Mouse (Mus musculus) kidney, adult 2 months (tissue): Measurements from ENCODE around the gene Morc3. TPM values are rescaled to one million over a fixed set of nuclear protein-coding genes. Genes with fewer than 3 reads are reported as not detected.
"Not testable (repeated sequence)": the region's sequence is repeated elsewhere in the genome, so short reads cannot be mapped to it uniquely, and the experiment has no call there.

Source experiments
- DNase-seq: peaks from one replicate; pipeline ENCODE4 v3.0.0; 2021
- H3K27ac ChIP-seq: fragments of 200-500 bp; 2 replicates; pipeline ENCODE4 v1.5.1; 2012; ENCODE audit warnings: low read depth, low read length, control low read depth, inconsistent platforms; ENCODE audit not compliant: insufficient read depth
- H3K27me3 ChIP-seq: fragments of 200-500 bp; replicated peaks from 2 replicates; pipeline ENCODE4 v1.6.1; 2012; ENCODE audit warnings: mild to moderate bottlenecking, moderate library complexity, low read length, inconsistent platforms; ENCODE audit not compliant: control insufficient read depth, insufficient read depth
- H3K36me3 ChIP-seq: fragments of 200-500 bp; 2 replicates; pipeline ENCODE4 v1.6.1; 2012; ENCODE audit warnings: mild to moderate bottlenecking, moderate library complexity, low read length, inconsistent platforms; ENCODE audit not compliant: control insufficient read depth, insufficient read depth
- H3K4me1 ChIP-seq: fragments of 200-500 bp; 2 replicates; pipeline ENCODE4 v1.6.1; 2011; ENCODE audit warnings: low read length; ENCODE audit not compliant: control insufficient read depth, insufficient read depth
- H3K4me3 ChIP-seq: fragments of 200-500 bp; 2 replicates; pipeline ENCODE4 v1.5.1; 2011; ENCODE audit warnings: mild to moderate bottlenecking, low read depth, low read length, control low read depth; ENCODE audit not compliant: insufficient read depth
- CTCF ChIP-seq: fragments of 200-500 bp; conservative IDR thresholded peaks from 2 replicates; pipeline ENCODE4 v1.5.1; 2011; ENCODE audit warnings: low read depth, mild to moderate bottlenecking, control low read depth, low read length, moderate library complexity, mixed read lengths; ENCODE audit not compliant: insufficient read depth, insufficient read length
- POLR2A ChIP-seq: fragments of 200-500 bp; IDR thresholded peaks from one replicate; pipeline ENCODE4 v1.6.1; 2011; ENCODE audit warnings: low read depth, low read length, control low read depth
- WGBS: fragments of 180-500 bp; shearing (Covaris S2); methylation state at CpG from one replicate; pipeline ENCODE4 v1.1.7; 2018; 5-methylcytosine and 5-hydroxymethylcytosine counted together
- polyA plus RNA-seq: library from polyadenylated mRNA; depleted of rRNA; stranded (reverse); fragments of >200 nt; gene quantifications from 2 replicates; pipeline ENCODE4 v1.2.3, GENCODE M21; 2012

The Morc3 gene
- polyA plus RNA-seq, 1 experiment = 6.4 TPM

DNA sequence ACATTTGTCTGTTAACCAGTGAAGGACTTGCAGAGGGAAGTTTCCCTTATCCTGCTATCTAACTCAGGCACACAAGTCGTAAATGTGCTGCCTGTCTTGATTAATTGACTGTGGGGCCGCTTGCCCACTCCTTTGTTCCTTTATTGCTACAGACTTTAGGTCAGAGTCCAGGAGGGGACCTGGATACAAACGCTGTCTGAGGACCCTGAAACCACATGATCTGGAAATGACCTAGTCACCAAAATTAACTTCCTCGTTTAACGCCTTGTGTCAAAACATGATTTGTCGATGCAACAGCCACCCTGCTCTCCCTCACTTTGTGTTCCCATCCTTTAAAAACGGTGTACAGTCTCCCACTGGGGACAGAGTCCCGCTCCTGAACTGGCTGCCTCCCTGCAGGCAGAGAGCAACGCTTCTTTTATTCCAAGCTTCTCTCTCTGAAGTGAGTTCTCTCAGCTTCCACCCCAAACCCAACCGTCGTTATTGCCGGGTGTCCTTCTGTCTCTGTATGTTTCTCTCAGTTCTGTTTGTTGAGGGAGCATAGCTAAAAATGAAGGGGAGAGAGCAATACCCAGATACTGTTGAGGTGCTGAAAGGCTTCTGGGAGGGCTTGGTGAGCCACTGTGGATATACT is 13.1 kb upstream of the Morc3 start:
- peak; percentile 38 for DNase-seq
- Histone ChIP-seq H3K27ac (no peak overlapping the region), H3K36me3 (no peaks in the 10 kb centered on the region), H3K27me3 (no peaks in the 10 kb centered on the region), H3K4me3 (no peak overlapping the region), H3K4me1 (peaks cover 14% of the 10 kb centered on the region; the same call in 1 of the 2 replicates)
- 9% methylated on average over 12 of the region's 12 CpGs for WGBS
- no peak for TF ChIP-seq POLR2A
- no peak for TF ChIP-seq CTCF

DNA sequence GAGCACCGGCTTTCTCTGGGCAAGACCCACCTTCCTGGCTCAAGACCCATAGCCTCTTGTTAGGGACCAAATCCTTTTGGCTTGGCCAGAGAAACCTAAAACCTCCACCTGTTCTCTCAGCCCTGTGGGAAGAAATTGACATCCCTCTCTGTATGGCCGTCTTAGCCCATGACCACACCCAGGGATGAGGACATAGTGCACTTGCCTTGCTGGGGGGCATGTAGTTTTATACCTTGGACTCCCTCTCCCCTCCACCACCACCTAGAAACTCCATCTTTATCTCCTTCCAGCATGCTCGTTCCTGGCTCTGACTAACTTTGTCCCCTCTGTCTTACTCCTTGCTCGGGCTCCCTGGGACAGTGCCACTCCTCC is 12.6 kb upstream of the Morc3 start:
- H3K4me1 ChIP-seq = peaks cover 14% of the 10 kb centered on the region; the same call in 1 of the 2 replicates
- 60% methylated on average over 4 of the region's 4 CpGs for WGBS
- H3K27me3 ChIP-seq = no peaks in the 10 kb centered on the region
- H3K4me3 ChIP-seq = no peak overlapping the region
- TF ChIP-seq POLR2A = no peak
- no peak for TF ChIP-seq CTCF
- DNase-seq = no peak
- no peaks in the 10 kb centered on the region for H3K36me3 ChIP-seq
- no peak overlapping the region for H3K27ac ChIP-seq

DNA sequence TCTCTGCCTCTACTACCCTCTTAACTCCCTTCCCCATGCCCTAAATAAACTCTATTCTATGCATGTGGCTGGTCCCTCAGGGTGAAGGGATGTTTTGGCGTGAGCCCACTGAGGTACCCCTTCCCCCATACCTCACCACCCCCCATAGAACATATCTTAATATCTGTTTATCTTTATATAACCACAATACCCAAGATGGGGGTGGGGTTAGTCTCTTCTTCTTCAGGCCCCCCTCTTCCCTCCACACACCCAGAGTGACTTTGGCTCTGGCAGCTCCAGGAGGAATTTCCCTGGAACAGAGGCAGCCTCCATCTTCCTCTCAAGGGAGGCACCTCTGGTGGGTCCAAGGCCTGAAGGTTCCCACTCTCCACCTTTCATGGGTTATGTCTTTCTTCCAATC is 11.9 kb upstream of the Morc3 start:
- H3K27ac ChIP-seq = no peak overlapping the region
- no peak for DNase-seq
- H3K36me3 ChIP-seq = no peaks in the 10 kb centered on the region
- H3K27me3 ChIP-seq = no peaks in the 10 kb centered on the region
- H3K4me3 ChIP-seq = no peak overlapping the region
- H3K4me1 ChIP-seq = peaks cover 14% of the 10 kb centered on the region; the same call in 1 of the 2 replicates
- WGBS = 100% methylated on average over 1 of the region's 1 CpGs
- TF ChIP-seq CTCF (no peak), POLR2A (no peak)

DNA sequence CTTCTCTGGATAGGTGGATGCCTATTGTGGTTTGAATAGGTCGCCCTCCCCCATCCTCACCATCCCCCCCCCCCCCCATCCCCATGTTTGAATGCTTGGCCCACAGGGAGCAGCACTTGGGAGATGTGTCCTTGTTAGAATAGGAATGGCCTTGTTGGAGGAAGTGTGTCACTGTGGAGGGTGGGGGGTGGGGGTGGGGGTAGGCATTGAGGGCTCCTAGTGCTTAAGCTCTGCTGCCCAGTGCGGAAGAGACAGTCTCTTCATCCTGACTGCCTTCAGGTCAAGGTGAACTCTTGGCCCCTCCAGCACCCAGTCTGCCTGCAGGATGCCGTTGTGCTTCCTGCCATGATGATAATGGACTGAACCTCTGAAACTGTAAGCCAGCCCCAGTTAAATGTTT is 10.2 kb upstream of the Morc3 start:
- WGBS = 98% methylated on average over 3 of the region's 3 CpGs
- no peak for DNase-seq
- TF ChIP-seq POLR2A = no peak
- TF ChIP-seq CTCF = no peak
- Histone ChIP-seq H3K4me1 (0 out of 2 replicates have a peak, but pooled peaks cover 5% of the 10 kb centered on the region), H3K36me3 (no peaks in the 10 kb centered on the region), H3K27me3 (no peaks in the 10 kb centered on the region), H3K27ac (no peak overlapping the region), H3K4me3 (no peak overlapping the region)

DNA sequence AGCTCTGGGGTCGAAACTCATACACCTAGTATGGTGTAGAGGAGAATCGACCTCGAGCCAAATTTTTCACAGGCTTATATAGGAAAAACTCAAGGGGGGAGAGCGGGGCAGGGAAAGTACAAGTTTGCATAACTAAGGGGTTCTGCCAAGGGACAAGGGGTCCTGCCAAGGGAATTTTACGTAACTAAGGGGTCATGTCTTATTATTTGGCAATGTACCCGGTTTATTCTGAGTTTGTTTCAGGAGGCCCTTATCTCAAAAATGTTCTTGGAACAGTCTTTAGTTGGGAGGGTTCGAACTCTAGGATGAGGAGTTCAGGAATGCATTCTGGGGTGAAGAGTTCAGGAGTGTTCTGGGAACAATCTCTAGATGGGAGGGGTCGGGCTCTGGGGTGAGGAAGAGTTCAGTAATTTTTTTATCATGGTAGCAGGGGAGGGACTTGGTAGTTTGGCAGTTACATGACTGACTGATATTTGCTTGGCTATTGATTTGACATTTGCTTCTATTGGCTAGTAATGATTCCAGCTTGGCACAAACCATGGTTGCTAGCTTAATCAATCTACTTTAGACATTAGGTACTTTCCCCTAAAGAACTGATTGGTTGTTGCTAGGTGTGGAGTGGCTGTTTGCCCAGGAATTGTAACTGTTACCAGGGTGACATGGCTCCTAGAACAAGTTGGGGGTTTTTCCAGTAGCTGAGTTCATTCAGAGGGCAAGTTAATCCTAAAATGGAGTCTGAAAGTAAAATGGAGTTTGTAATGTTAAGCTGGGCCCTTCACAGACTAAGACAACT is 9.3 kb upstream of the Morc3 start:
- 78% methylated on average over 5 of the region's 8 CpGs for WGBS
- DNase-seq, H3K4me1 ChIP-seq, H3K4me3 ChIP-seq, H3K27me3 ChIP-seq, H3K27ac ChIP-seq, H3K36me3 ChIP-seq: not testable (repeated sequence)

DNA sequence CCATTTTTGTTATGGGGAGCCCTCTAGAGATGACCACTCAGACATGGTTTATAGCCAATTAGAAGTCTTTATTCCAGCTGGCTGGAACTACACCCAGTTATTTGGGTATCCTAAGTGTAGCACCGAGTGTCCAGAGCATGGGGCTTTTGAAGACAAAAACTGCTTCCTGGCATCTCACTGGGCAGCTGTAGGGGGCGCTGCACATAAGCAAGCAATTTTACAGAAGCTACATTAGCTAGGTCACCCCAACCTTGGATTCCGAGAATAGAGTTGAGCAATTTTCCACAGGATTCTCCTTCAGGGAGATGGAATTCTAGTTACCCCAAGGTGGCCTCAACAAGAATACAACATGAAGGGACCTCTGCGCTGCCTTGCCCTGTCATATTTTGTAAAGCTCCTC is 7.1 kb upstream of the Morc3 start:
- DNase-seq = no peak
- Histone ChIP-seq H3K4me3 (no peak overlapping the region), H3K27me3 (no peaks in the 10 kb centered on the region), H3K4me1 (no peaks in the 10 kb centered on the region), H3K36me3 (no peaks in the 10 kb centered on the region), H3K27ac (no peak overlapping the region)
- no peak for TF ChIP-seq POLR2A
- no peak for TF ChIP-seq CTCF
- 85% methylated on average over 4 of the region's 4 CpGs for WGBS

DNA sequence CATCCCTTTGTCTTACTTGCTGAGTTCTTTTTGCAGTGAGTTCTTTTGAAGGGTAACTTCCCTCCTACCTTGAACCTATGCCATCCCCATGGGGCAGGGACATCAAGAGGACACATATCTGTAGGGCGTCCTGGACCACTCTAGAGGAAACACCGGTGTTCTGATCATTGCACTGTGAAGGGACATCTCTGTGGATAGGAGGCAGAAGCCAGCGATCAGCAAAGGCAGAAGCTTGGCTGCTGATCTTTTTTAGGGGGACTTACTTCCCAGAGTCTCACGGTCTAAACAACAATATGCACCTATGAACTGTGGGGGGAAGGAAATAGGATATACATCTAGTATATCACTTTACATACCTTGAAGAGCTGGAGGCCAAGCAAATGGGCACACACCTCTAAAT is 6.5 kb upstream of the Morc3 start:
- DNase-seq = no peak

More for the DNA sequence above, 6.5 kb upstream of the Morc3 start:
- H3K36me3 ChIP-seq = no peaks in the 10 kb centered on the region
- no peak overlapping the region for H3K4me3 ChIP-seq
- WGBS = 82% methylated on average over 4 of the region's 4 CpGs
- H3K27me3 ChIP-seq = no peaks in the 10 kb centered on the region
- no peak overlapping the region for H3K27ac ChIP-seq
- no peaks in the 10 kb centered on the region for H3K4me1 ChIP-seq
- no peak for TF ChIP-seq POLR2A
- no peak for TF ChIP-seq CTCF
